Mouse (Mus musculus) heart, embryonic 15.5 days (tissue): Measurements from ENCODE around the gene Vmn1r81. TPM values are rescaled to one million over a fixed set of nuclear protein-coding genes. Genes with fewer than 3 reads are reported as not detected.

ENCODE experiments used
- ATAC-seq: fragments of 200-750 bp; cut with Nextera tagmentation; replicated peaks from 2 replicates; pipeline ENCODE4 v1.8.0; 2017; ENCODE audit warnings: low read depth, moderate TSS enrichment; ENCODE audit not compliant: insufficient number of reproducible peaks, insufficient read depth, low FRiP score
- H3K27ac ChIP-seq: fragments of 300-500 bp; sonication (generic); 2 replicates; pipeline ENCODE4 v1.5.1; 2015; ENCODE audit warnings: mild to moderate bottlenecking, inconsistent platforms
- H3K27me3 ChIP-seq: fragments of 300-500 bp; sonication (generic); 2 replicates; pipeline ENCODE4 v1.6.1; 2015; ENCODE audit warnings: inconsistent platforms
- H3K36me3 ChIP-seq: fragments of 300-500 bp; sonication (generic); 2 replicates; pipeline ENCODE4 v1.6.1; 2015; ENCODE audit warnings: mild to moderate bottlenecking, inconsistent platforms
- H3K4me1 ChIP-seq: fragments of 300-500 bp; sonication (generic); replicated peaks from 2 replicates; pipeline ENCODE4 v1.6.1; 2015; ENCODE audit warnings: inconsistent platforms
- H3K4me2 ChIP-seq: fragments of 300-500 bp; sonication (generic); 2 replicates; pipeline ENCODE4 v1.6.1; 2015; ENCODE audit warnings: inconsistent platforms, mild to moderate bottlenecking, moderate library complexity
- H3K4me3 ChIP-seq: fragments of 300-500 bp; sonication (generic); 2 replicates; pipeline ENCODE4 v1.5.1; 2015; ENCODE audit warnings: mild to moderate bottlenecking, inconsistent platforms
- H3K9ac ChIP-seq: fragments of 300-500 bp; sonication (generic); 2 replicates; pipeline ENCODE4 v1.6.1; 2015; ENCODE audit warnings: mild to moderate bottlenecking, inconsistent platforms
- H3K9me3 ChIP-seq: fragments of 300-500 bp; sonication (generic); replicated peaks from 2 replicates; pipeline ENCODE4 v1.6.1; 2016; ENCODE audit warnings: inconsistent platforms
- WGBS: fragments of 180-500 bp; shearing (Covaris S2); methylation state at CpG from one replicate; pipeline ENCODE4 v1.1.7; 2015; ENCODE audit warnings: mixed read lengths; 5-methylcytosine and 5-hydroxymethylcytosine counted together
- polyA plus RNA-seq: library from polyadenylated mRNA; unstranded; fragments of >200 nt; fragmentation: Nextera tagmentation; extraction: Ambion mirVana; gene quantifications from 2 replicates; pipeline ENCODE4 v1.2.1, GENCODE M21; 2015

The Vmn1r81 gene
- polyA plus RNA-seq = not detected in 2 replicates

- WGBS = 59% methylated on average over 1 of the region's 1 CpGs
- Histone ChIP-seq H3K4me3 (no peak within 1 kb of the TSS), H3K36me3 (no peaks in the 10 kb centered on the region), H3K9me3 (no peaks in the 10 kb centered on the region), H3K27ac (no peak within 1 kb of the TSS), H3K9ac (no peak within 1 kb of the TSS), H3K4me2 (no peak within 1 kb of the TSS), H3K27me3 (no peaks in the 10 kb centered on the region), H3K4me1 (no peaks in the 10 kb centered on the region)
- ATAC-seq = no peak
These were observed at the start of gene Vmn1r81 for GRCm38 (mm10) chr7:12268169-12268568. Gene Vmn1r81 (minus strand): TSS chr7:12268269.

- H3K27ac ChIP-seq = no peak within 1 kb of the TSS
- no peaks in the 10 kb centered on the region; the same call in 1 of the 2 replicates for H3K9me3 ChIP-seq
- H3K4me2 ChIP-seq = no peak within 1 kb of the TSS
- H3K4me3 ChIP-seq = no peak within 1 kb of the TSS
- no peak within 1 kb of the TSS for H3K9ac ChIP-seq
- H3K36me3 ChIP-seq = no peaks in the 10 kb centered on the region
- H3K27me3 ChIP-seq = no peaks in the 10 kb centered on the region
- 49% methylated on average over 2 of the region's 2 CpGs for WGBS
- no peaks in the 10 kb centered on the region for H3K4me1 ChIP-seq
- ATAC-seq = no peak
These were observed 32.1 kb upstream of the Vmn1r81 start, which contains the start of gene Vmn1r82 for GRCm38 (mm10) chr7:12300130-12300529. Gene Vmn1r82 (plus strand): TSS chr7:12300430.

- Histone ChIP-seq H3K27me3 (no peaks in the 10 kb centered on the region), H3K36me3 (no peaks in the 10 kb centered on the region), H3K4me1 (no peaks in the 10 kb centered on the region), H3K4me3 (no peak overlapping the region), H3K9ac (no peak overlapping the region), H3K4me2 (no peak overlapping the region), H3K27ac (no peak overlapping the region), H3K9me3 (no peaks in the 10 kb centered on the region)
- 61% methylated on average over 2 of the region's 2 CpGs for WGBS
- ATAC-seq = no peak
These were observed 63.9 kb downstream of the Vmn1r81 start for GRCm38 (mm10) chr7:12204141-12204540.

Other genes with a start within 250 kb of the Vmn1r81 start
- not detected in 2 replicates for gene Vmn1r77, start 231.5 kb downstream of the Vmn1r81 start, polyA plus RNA-seq
- not detected in 2 replicates for gene Vmn1r78, start 118.0 kb downstream of the Vmn1r81 start, polyA plus RNA-seq
- not detected in 2 replicates for gene Vmn1r79, start 97.0 kb downstream of the Vmn1r81 start, polyA plus RNA-seq
- not detected in 2 replicates for gene Vmn1r80, start 79.0 kb downstream of the Vmn1r81 start, polyA plus RNA-seq
- not detected in 2 replicates for gene Vmn1r82, start 32.2 kb upstream of the Vmn1r81 start, polyA plus RNA-seq
- not detected in 2 replicates for gene Vmn1r83, start 61.2 kb upstream of the Vmn1r81 start, polyA plus RNA-seq
- not detected in 2 replicates for gene Vmn1r84, start 101.0 kb upstream of the Vmn1r81 start, polyA plus RNA-seq
- 2.2 and 2.7 TPM in 2 replicates for gene Zfp551, start 154.5 kb upstream of the Vmn1r81 start, polyA plus RNA-seq
- 13.6 and 14.2 TPM in 2 replicates for gene Zfp606, start 210.0 kb upstream of the Vmn1r81 start, polyA plus RNA-seq
- not detected in 2 replicates for gene 2900092C05Rik, start 244.2 kb upstream of the Vmn1r81 start, polyA plus RNA-seq